Mouse (Mus musculus): ENCODE data around the gene Dpm2.

The Dpm2 gene

GRCm38 (mm10) chr2:32610610-32611229 is 40.1 kb downstream of the Dpm2 start:
- no peak for DNase-seq (ENCODE audit: low spot score)

GRCm38 (mm10) chr2:32612274-32612673 is 41.6 kb downstream of the Dpm2 start:
- no peak for DNase-seq (ENCODE audit: low spot score)

- no peak for DNase-seq (ENCODE audit: low spot score)
These were observed 46.5 kb downstream of the Dpm2 start for GRCm38 (mm10) chr2:32617109-32617508.

GRCm38 (mm10) chr2:32617601-32618000 is 46.9 kb downstream of the Dpm2 start:
- no peak for DNase-seq (ENCODE audit: low spot score)

GRCm38 (mm10) chr2:32618051-32618450 is 47.4 kb downstream of the Dpm2 start:
- no peak for DNase-seq (ENCODE audit: low spot score)

- DNase-seq (ENCODE audit: low spot score), result no peak
These were observed 50.2 kb downstream of the Dpm2 start for GRCm38 (mm10) chr2:32620682-32621516.

GRCm38 (mm10) chr2:32621517-32621859 is 50.8 kb downstream of the Dpm2 start, which contains the start of gene Ak1:
Ak1 (plus strand) TSS chr2:32621758.
- no peak for DNase-seq (ENCODE audit: low spot score)
